Mouse (Mus musculus): ENCODE measurements around the gene Oca2. TPM values are rescaled to one million over a fixed set of nuclear protein-coding genes. Genes with fewer than 3 reads are reported as not detected.
A peak's percentile ranks its signal among the peaks of the same experiment; 100 is the strongest.

Gene Oca2
- polyA plus RNA-seq, 1 experiment: 0.19 TPM

GRCm38 (mm10) chr7:56254568-56254967, 15.0 kb downstream of the Oca2 start:
- TF ChIP-seq CTCF (IDR thresholded peaks at IDR 0.05; ENCODE audit: extremely low read depth, insufficient read depth, low read length): no peak
- TF ChIP-seq POLR2A (IDR thresholded peaks at IDR 0.05; ENCODE audit: extremely low read depth, insufficient read depth, low read length): no peak
- H3K27ac ChIP-seq (ENCODE audit: insufficient read depth, low read length): no peak overlapping the region

GRCm38 (mm10) chr7:56257875-56258441, 18.4 kb downstream of the Oca2 start:
- TF ChIP-seq CTCF (IDR thresholded peaks at IDR 0.05; ENCODE audit: extremely low read depth, insufficient read depth, low read length) (no peak), POLR2A (IDR thresholded peaks at IDR 0.05; ENCODE audit: extremely low read depth, insufficient read depth, low read length) (no peak)
- Histone ChIP-seq H3K4me3 (ENCODE audit: insufficient read depth, low read length) (no peak overlapping the region), H3K27ac (ENCODE audit: insufficient read depth, low read length) (no peak overlapping the region)

More at GRCm38 (mm10) chr7:56254568-56254967, 15.0 kb downstream of the Oca2 start:
- H3K4me1 ChIP-seq (ENCODE audit: control insufficient read depth, insufficient read depth, low read length): no peaks in the 10 kb centered on the region
- no peak overlapping the region for H3K4me3 ChIP-seq (ENCODE audit: insufficient read depth, low read length)

GRCm38 (mm10) chr7:56277506-56277905, 37.9 kb downstream of the Oca2 start:
- Histone ChIP-seq H3K4me3 (ENCODE audit: insufficient read depth, low read length) (no peak overlapping the region), H3K4me1 (ENCODE audit: control insufficient read depth, insufficient read depth, low read length) (no peaks in the 10 kb centered on the region), H3K27ac (ENCODE audit: insufficient read depth, low read length) (no peak overlapping the region)
- no peak for TF ChIP-seq CTCF (IDR thresholded peaks at IDR 0.05; ENCODE audit: extremely low read depth, insufficient read depth, low read length)
- TF ChIP-seq POLR2A (IDR thresholded peaks at IDR 0.05; ENCODE audit: extremely low read depth, insufficient read depth, low read length): no peak

More at GRCm38 (mm10) chr7:56257875-56258441, 18.4 kb downstream of the Oca2 start:
- H3K4me1 ChIP-seq (ENCODE audit: control insufficient read depth, insufficient read depth, low read length): no peaks in the 10 kb centered on the region

- Histone ChIP-seq H3K4me1 (ENCODE audit: control insufficient read depth, insufficient read depth, low read length) (no peaks in the 10 kb centered on the region), H3K27ac (ENCODE audit: insufficient read depth, low read length) (no peak overlapping the region), H3K4me3 (ENCODE audit: insufficient read depth, low read length) (no peak overlapping the region)
- peak; percentile 79 for TF ChIP-seq CTCF (IDR thresholded peaks at IDR 0.05; ENCODE audit: extremely low read depth, insufficient read depth, low read length)
- TF ChIP-seq POLR2A (IDR thresholded peaks at IDR 0.05; ENCODE audit: extremely low read depth, insufficient read depth, low read length): no peak
Observed at GRCm38 (mm10) chr7:56291468-56292115, 52.0 kb downstream of the Oca2 start.

GRCm38 (mm10) chr7:56304408-56304807, 64.8 kb downstream of the Oca2 start:
- no peak for TF ChIP-seq POLR2A (IDR thresholded peaks at IDR 0.05; ENCODE audit: extremely low read depth, insufficient read depth, low read length)
- no peak for TF ChIP-seq CTCF (IDR thresholded peaks at IDR 0.05; ENCODE audit: extremely low read depth, insufficient read depth, low read length)
- Histone ChIP-seq H3K27ac (ENCODE audit: insufficient read depth, low read length) (no peak overlapping the region), H3K4me3 (ENCODE audit: insufficient read depth, low read length) (no peak overlapping the region)

GRCm38 (mm10) chr7:56314358-56314757, 74.8 kb downstream of the Oca2 start:
- H3K4me1 ChIP-seq (ENCODE audit: control insufficient read depth, insufficient read depth, low read length): no peaks in the 10 kb centered on the region
- H3K4me3 ChIP-seq (ENCODE audit: insufficient read depth, low read length): no peak overlapping the region
- H3K27ac ChIP-seq (ENCODE audit: insufficient read depth, low read length): no peak overlapping the region
- no peak for TF ChIP-seq POLR2A (IDR thresholded peaks at IDR 0.05; ENCODE audit: extremely low read depth, insufficient read depth, low read length)
- no peak for TF ChIP-seq CTCF (IDR thresholded peaks at IDR 0.05; ENCODE audit: extremely low read depth, insufficient read depth, low read length)

More at GRCm38 (mm10) chr7:56304408-56304807, 64.8 kb downstream of the Oca2 start:
- no peaks in the 10 kb centered on the region for H3K4me1 ChIP-seq (ENCODE audit: control insufficient read depth, insufficient read depth, low read length)

GRCm38 (mm10) chr7:56315630-56316529, 76.3 kb downstream of the Oca2 start:
- no peak overlapping the region for H3K27ac ChIP-seq (ENCODE audit: insufficient read depth, low read length)
- H3K4me3 ChIP-seq (ENCODE audit: insufficient read depth, low read length): no peak overlapping the region
- no peaks in the 10 kb centered on the region for H3K4me1 ChIP-seq (ENCODE audit: control insufficient read depth, insufficient read depth, low read length)
- TF ChIP-seq CTCF (IDR thresholded peaks at IDR 0.05; ENCODE audit: extremely low read depth, insufficient read depth, low read length) (no peak), POLR2A (IDR thresholded peaks at IDR 0.05; ENCODE audit: extremely low read depth, insufficient read depth, low read length) (no peak)

GRCm38 (mm10) chr7:56327738-56328137, 88.2 kb downstream of the Oca2 start:
- H3K27ac ChIP-seq (ENCODE audit: insufficient read depth, low read length): no peak overlapping the region
- H3K4me1 ChIP-seq (ENCODE audit: control insufficient read depth, insufficient read depth, low read length): no peaks in the 10 kb centered on the region
- TF ChIP-seq CTCF (IDR thresholded peaks at IDR 0.05; ENCODE audit: extremely low read depth, insufficient read depth, low read length) (peak; percentile 29; the same call in 1 of the 2 replicates), POLR2A (IDR thresholded peaks at IDR 0.05; ENCODE audit: extremely low read depth, insufficient read depth, low read length) (no peak)
- no peak overlapping the region for H3K4me3 ChIP-seq (ENCODE audit: insufficient read depth, low read length)

GRCm38 (mm10) chr7:56348528-56348927, 109.0 kb downstream of the Oca2 start:
- TF ChIP-seq CTCF (IDR thresholded peaks at IDR 0.05; ENCODE audit: extremely low read depth, insufficient read depth, low read length): peak; percentile 21; the same call in 1 of the 2 replicates
- no peak for TF ChIP-seq POLR2A (IDR thresholded peaks at IDR 0.05; ENCODE audit: extremely low read depth, insufficient read depth, low read length)
- H3K4me1 ChIP-seq (ENCODE audit: control insufficient read depth, insufficient read depth, low read length): no peaks in the 10 kb centered on the region
- H3K4me3 ChIP-seq (ENCODE audit: insufficient read depth, low read length): no peak overlapping the region
- H3K27ac ChIP-seq (ENCODE audit: insufficient read depth, low read length): no peak overlapping the region

Data from cortical plate, adult 2 months (tissue).